9 mouse cellular contexts compared by ENCODE assay signal in genomic region chr3:123515600-123516359, GRCm38 (mm10).
DNase-seq lines count a peak whose midpoint lies in the region; ATAC-seq and TF ChIP-seq lines count a peak whose summit lies in the region.
"Had no signal": no experiment of that assay in that cellular context is flagged by ENCODE, and none has a peak within 500 bp of the region (broad histone marks: within the 10 kb centered on the region; RNA-seq: fewer than 3 reads in every experiment).

No protein-coding gene starts in this region.

- no peak overlapping the region for H3K4me2 ChIP-seq in forebrain, embryonic 14.5 days (ENCODE audit: low read length)
- H3K4me2 ChIP-seq in neural tube, embryonic 12.5 days (replicated peaks), result no peak overlapping the region
- H3K4me2 ChIP-seq: liver, embryonic 15.5 days had no signal

- no peak overlapping the region for H3K27ac ChIP-seq in forebrain, embryonic 14.5 days (ENCODE audit: low read depth, low read length)
- H3K27ac ChIP-seq in neural tube, embryonic 12.5 days, result no peak overlapping the region
- H3K27ac ChIP-seq: liver, embryonic 15.5 days had no signal

- peak; percentile 51 for DNase-seq in left cerebral cortex, adult 11 months (ENCODE audit: low spot score)
- no peak for DNase-seq in left cerebral cortex, adult 8-10 months (ENCODE audit: low spot score in 2 of 2)
- peak; percentile 60 for DNase-seq in adrenal gland, postnatal 14 days
- peak; percentile 88 for DNase-seq in forebrain, embryonic 14.5 days (ENCODE audit: low spot score)
- peak; percentile 19 to 23 for DNase-seq in kidney, postnatal 4 days
- DNase-seq in urinary bladder, adult 18-20 months (ENCODE audit: low spot score in 2 of 2), result no peak

- no peaks in the 10 kb centered on the region for H3K4me1 ChIP-seq in E14TG2a.4 (replicated peaks; ENCODE audit: low read depth, low read length)
- H3K4me1 ChIP-seq in forebrain, embryonic 14.5 days (ENCODE audit: control insufficient read depth, insufficient read depth, low read length), result no peaks in the 10 kb centered on the region
- no peaks in the 10 kb centered on the region for H3K4me1 ChIP-seq in neural tube, embryonic 12.5 days
- H3K4me1 ChIP-seq: liver, embryonic 15.5 days had no signal

- no peaks in the 10 kb centered on the region for H3K36me3 ChIP-seq in E14TG2a.4 (ENCODE audit: insufficient read depth, low read length)
- H3K36me3 ChIP-seq in forebrain, embryonic 14.5 days (ENCODE audit: control insufficient read depth, insufficient read depth, low read length), result no peaks in the 10 kb centered on the region
- H3K36me3 ChIP-seq in neural tube, embryonic 12.5 days, result no peaks in the 10 kb centered on the region
- H3K36me3 ChIP-seq: liver, embryonic 15.5 days had no signal

- H3K9ac ChIP-seq in forebrain, embryonic 14.5 days (ENCODE audit: low read length), result no peak overlapping the region
- H3K9ac ChIP-seq in neural tube, embryonic 12.5 days, result no peak overlapping the region
- H3K9ac ChIP-seq: liver, embryonic 15.5 days had no signal

- H3K4me3 ChIP-seq in E14TG2a.4 (replicated peaks; ENCODE audit: low read length), result no peak overlapping the region
- no peak overlapping the region for H3K4me3 ChIP-seq in forebrain, embryonic 14.5 days (ENCODE audit: low read depth, low read length)
- H3K4me3 ChIP-seq in neural tube, embryonic 12.5 days, result no peak overlapping the region
- H3K4me3 ChIP-seq: liver, embryonic 15.5 days had no signal

- 20% methylated on average over 5 of the region's 5 CpGs for WGBS in forebrain, embryonic 14.5 days
- WGBS in neural tube, embryonic 12.5 days, result 19% methylated on average over 5 of the region's 5 CpGs

- H3K9me3 ChIP-seq in E14TG2a.4 (ENCODE audit: low read length), result no peaks in the 10 kb centered on the region
- no peaks in the 10 kb centered on the region for H3K9me3 ChIP-seq in forebrain, embryonic 14.5 days (replicated peaks; ENCODE audit: control insufficient read depth, low read length)
- H3K9me3 ChIP-seq in neural tube, embryonic 12.5 days, result no peaks in the 10 kb centered on the region
- H3K9me3 ChIP-seq: liver, embryonic 15.5 days had no signal

- peaks cover 3% of the 10 kb centered on the region; the same call in 1 of the 2 replicates for H3K27me3 ChIP-seq in E14TG2a.4 (ENCODE audit: insufficient read depth, low read length)
- H3K27me3 ChIP-seq in forebrain, embryonic 14.5 days (replicated peaks; ENCODE audit: control insufficient read depth, insufficient read depth, low read length), result no peaks in the 10 kb centered on the region
- no peaks in the 10 kb centered on the region for H3K27me3 ChIP-seq in neural tube, embryonic 12.5 days (replicated peaks)
- H3K27me3 ChIP-seq: liver, embryonic 15.5 days had no signal

- TF ChIP-seq CTCF in E14TG2a.4 (conservative IDR thresholded peaks at IDR 0.05; ENCODE audit: low read length), result peak; percentile 52

- peak; percentile 63 for ATAC-seq in forebrain, embryonic 14.5 days
- ATAC-seq in neural tube, embryonic 12.5 days (ENCODE audit: low FRiP score, low read depth), result peak; percentile 26; the same call in 1 of the 2 replicates

Comparison
In these comparisons a context has a peak if more than half of its experiments do, and no peak if none do; other contexts are left out.
1. DNase-seq: peak in left cerebral cortex, adult 11 months (single experiment), adrenal gland, postnatal 14 days (single experiment), forebrain, embryonic 14.5 days (single experiment) and kidney, postnatal 4 days (2 of 2); none in left cerebral cortex, adult 8-10 months (0 of 2) and urinary bladder, adult 18-20 months (0 of 2).